In genomic region chr11:61514953-61515352, GRCm38 (mm10) we compare ENCODE assay signal across 10 mouse cellular contexts. TPM values are rescaled to one million over a fixed set of nuclear protein-coding genes. Genes with fewer than 3 reads are reported as not detected.
DNase-seq lines count a peak whose midpoint lies in the region; ATAC-seq lines count a peak whose summit lies in the region.
"Had no signal": no experiment of that assay in that cellular context is flagged by ENCODE, and none has a peak within 500 bp of the region (broad histone marks: within the 10 kb centered on the region; RNA-seq: fewer than 3 reads in every experiment).

No protein-coding gene starts in this region.

- no peak overlapping the region for H3K4me3 ChIP-seq in intestine, embryonic 15.5 days (replicated peaks)
- H3K4me3 ChIP-seq: embryonic facial prominence, embryonic 12.5 days; liver, embryonic 15.5 days had no signal

- H3K4me1 ChIP-seq in intestine, embryonic 15.5 days (replicated peaks) = no peaks in the 10 kb centered on the region
- H3K4me1 ChIP-seq: embryonic facial prominence, embryonic 12.5 days; liver, embryonic 15.5 days had no signal

- H3K4me2 ChIP-seq in intestine, embryonic 15.5 days (replicated peaks) = no peak overlapping the region
- H3K4me2 ChIP-seq: embryonic facial prominence, embryonic 12.5 days; liver, embryonic 15.5 days had no signal

- no peaks in the 10 kb centered on the region for H3K9me3 ChIP-seq in intestine, embryonic 15.5 days
- H3K9me3 ChIP-seq: embryonic facial prominence, embryonic 12.5 days; liver, embryonic 15.5 days had no signal

- no peak overlapping the region for H3K9ac ChIP-seq in intestine, embryonic 15.5 days
- H3K9ac ChIP-seq: embryonic facial prominence, embryonic 12.5 days; liver, embryonic 15.5 days had no signal

- DNase-seq in heart, adult 18-20 months = peak; percentile 45 to 65
- no peak for DNase-seq in heart, adult 9 months (ENCODE audit: low spot score in 2 of 2)
- DNase-seq in urinary bladder, postnatal 14 days (ENCODE audit: low spot score) = peak; percentile 27
- DNase-seq in urinary bladder, adult 2 months (ENCODE audit: low spot score) = no peak
- peak; percentile 29 for DNase-seq in embryo, embryonic 11.5 days (ENCODE audit: low read depth, low spot score)
- peak; percentile 74 for DNase-seq in lung, postnatal 14 days
- no peak for DNase-seq in layer of hippocampus, adult 11-12 months (ENCODE audit: low spot score)

- H3K36me3 ChIP-seq in intestine, embryonic 15.5 days = peaks cover 14% of the 10 kb centered on the region
- H3K36me3 ChIP-seq: liver, embryonic 15.5 days had no signal

- H3K27ac ChIP-seq in intestine, embryonic 15.5 days = no peak overlapping the region
- H3K27ac ChIP-seq: embryonic facial prominence, embryonic 12.5 days; liver, embryonic 15.5 days had no signal

- ATAC-seq in intestine, embryonic 15.5 days = no peak

- no peaks in the 10 kb centered on the region for H3K27me3 ChIP-seq in intestine, embryonic 15.5 days (replicated peaks)
- H3K27me3 ChIP-seq: embryonic facial prominence, embryonic 12.5 days; liver, embryonic 15.5 days had no signal

- 46% methylated on average over 3 of the region's 3 CpGs for WGBS in intestine, embryonic 15.5 days

RNA-seq across cellular contexts. Expression of gene B9d1, which starts 10.0 kb away (rescaled TPM):
- 1 to 10 TPM; 6.3 to 7.5 TPM for total RNA-seq in heart, adult 18-20 months (2021)
- 25.2 and 29.8 TPM in 2 replicates for polyA plus RNA-seq in urinary bladder, adult 2 months (2012; rRNA removed)
- 20.9 and 24.3 TPM in 2 replicates for polyA plus RNA-seq in intestine, embryonic 15.5 days (2015; fragmentation: Nextera tagmentation; extraction: Ambion mirVana)

RNA-seq across cellular contexts. Expression of gene Mapk7, which starts 20.7 kb away (rescaled TPM):
- 1 to 10 TPM; 5.7 to 6.0 TPM for total RNA-seq in heart, adult 18-20 months (2021)
- 23.7 and 26.3 TPM in 2 replicates for polyA plus RNA-seq in urinary bladder, adult 2 months (2012; rRNA removed)
- 36.3 and 38.8 TPM in 2 replicates for polyA plus RNA-seq in intestine, embryonic 15.5 days (2015; fragmentation: Nextera tagmentation; extraction: Ambion mirVana)

RNA-seq across cellular contexts. Expression of gene Mfap4, which starts 29.7 kb away (rescaled TPM):
- 10 to 100 TPM; 12.5 to 13.3 TPM for total RNA-seq in heart, adult 18-20 months (2021)
- polyA plus RNA-seq in urinary bladder, adult 2 months (2012; rRNA removed) = 196 and 207 TPM in 2 replicates
- 210 and 213 TPM in 2 replicates for polyA plus RNA-seq in intestine, embryonic 15.5 days (2015; fragmentation: Nextera tagmentation; extraction: Ambion mirVana)

Comparison
In these comparisons a context has a peak if more than half of its experiments do, and no peak if none do; other contexts are left out.
1. DNase-seq: peak in heart, adult 18-20 months (2 of 2), urinary bladder, postnatal 14 days (single experiment), embryo, embryonic 11.5 days (single experiment) and lung, postnatal 14 days (single experiment); none in heart, adult 9 months (0 of 2), urinary bladder, adult 2 months (single experiment) and layer of hippocampus, adult 11-12 months (single experiment).